Mouse (Mus musculus): ENCODE results near the gene Prkab1.

DNA sequence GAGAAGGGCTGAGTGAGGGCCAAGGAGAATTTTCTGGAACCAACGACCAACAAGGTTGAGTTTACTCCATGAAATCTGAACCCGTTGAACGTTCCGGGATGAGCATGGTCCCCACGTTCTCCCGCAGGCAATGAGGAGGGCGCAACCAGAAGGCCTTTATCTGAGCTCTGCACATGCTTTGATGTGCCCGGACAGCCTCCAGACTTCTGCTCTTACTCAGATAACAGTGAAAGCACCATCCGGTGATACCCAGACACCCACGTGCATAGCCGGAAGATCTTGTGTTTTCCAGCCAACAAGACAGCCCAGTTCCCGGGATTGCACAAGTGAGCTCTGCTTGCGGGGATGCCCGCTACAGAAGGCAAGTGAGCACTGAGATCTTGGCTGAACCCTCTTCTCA, 2.3 kb upstream of the Prkab1 start:
- TF ChIP-seq CTCF (IDR thresholded peaks at IDR 0.05; ENCODE audit: insufficient read depth, low read depth, low read length) (no peak), POLR2A (IDR thresholded peaks at IDR 0.05; ENCODE audit: insufficient read depth, low read depth, low read length) (no peak)
